10 mouse cellular contexts compared by ENCODE assay signal in genomic region chr2:120446373-120446772, GRCm38 (mm10). TPM values are rescaled to one million over a fixed set of nuclear protein-coding genes. Genes with fewer than 3 reads are reported as not detected.
DNase-seq lines count a peak whose midpoint lies in the region; ATAC-seq lines count a peak whose summit lies in the region.
"Had no signal": no experiment of that assay in that cellular context is flagged by ENCODE, and none has a peak within 500 bp of the region (broad histone marks: within the 10 kb centered on the region; RNA-seq: fewer than 3 reads in every experiment).

No protein-coding gene starts in this region.

- H3K27me3 ChIP-seq in liver, embryonic 12.5 days (replicated peaks) = no peaks in the 10 kb centered on the region
- H3K27me3 ChIP-seq: forebrain, embryonic 13.5 days had no signal

- peaks cover 23% of the 10 kb centered on the region for H3K4me1 ChIP-seq in liver, embryonic 12.5 days
- H3K4me1 ChIP-seq: forebrain, embryonic 13.5 days had no signal

- H3K27ac ChIP-seq in liver, embryonic 12.5 days = peak overlapping the region; percentile 73; the same call in 1 of the 2 replicates
- H3K27ac ChIP-seq: forebrain, embryonic 13.5 days had no signal

- no peaks in the 10 kb centered on the region for H3K36me3 ChIP-seq in liver, embryonic 12.5 days

- peak; percentile 99 for ATAC-seq in liver, embryonic 12.5 days
- ATAC-seq: forebrain, embryonic 13.5 days had no signal

- WGBS in liver, embryonic 12.5 days (ENCODE audit: insufficient replicate concordance) = 21% methylated on average over 10 of the region's 10 CpGs

- H3K4me2 ChIP-seq in liver, embryonic 12.5 days = peak overlapping the region; percentile 44
- H3K4me2 ChIP-seq: forebrain, embryonic 13.5 days had no signal

- H3K9ac ChIP-seq in liver, embryonic 12.5 days = 0 out of 2 replicates have a peak overlapping the region, but pooled peaks have one; percentile 35
- H3K9ac ChIP-seq: forebrain, embryonic 13.5 days had no signal

- peak; percentile 24 to 63 for DNase-seq in spleen, postnatal 4 days (ENCODE audit: low spot score in 2 of 2)
- DNase-seq in spleen, adult 12 weeks (ENCODE audit: low spot score) = no peak
- peak; percentile 2 for DNase-seq in embryo, embryonic 9.5 days (ENCODE audit: extremely low spot score)
- DNase-seq in thymus, postnatal 4 days = peak; percentile 33
- no peak for DNase-seq in adrenal gland, postnatal 36 days
- no peak for DNase-seq in cerebellum, adult 11-12 months
- DNase-seq: heart, adult 11 months; lung, postnatal 10 days had no signal

- H3K4me3 ChIP-seq in liver, embryonic 12.5 days = no peak overlapping the region
- H3K4me3 ChIP-seq: forebrain, embryonic 13.5 days had no signal

- H3K9me3 ChIP-seq in liver, embryonic 12.5 days (replicated peaks) = no peaks in the 10 kb centered on the region
- H3K9me3 ChIP-seq: forebrain, embryonic 13.5 days had no signal

RNA-seq across cellular contexts. Expression of gene Capn3, which starts 9.4 kb away (rescaled TPM):
- polyA plus RNA-seq in liver, embryonic 12.5 days (2016; fragmentation: Nextera tagmentation; extraction: Ambion mirVana) = 6.3 and 6.9 TPM in 2 replicates
- total RNA-seq in adrenal gland, postnatal 36 days (2021) = under 1 TPM in 1 of 2 experiments, not detected in 1; 0.56 TPM

RNA-seq across cellular contexts. Expression of gene Tmem87a, which starts 42.5 kb away (rescaled TPM):
- polyA plus RNA-seq in liver, embryonic 12.5 days (2016; fragmentation: Nextera tagmentation; extraction: Ambion mirVana) = 5.0 and 5.4 TPM in 2 replicates
- total RNA-seq in adrenal gland, postnatal 36 days (2021) = 10 to 100 TPM; 42.0 to 49.9 TPM

RNA-seq across cellular contexts. Expression of gene Ganc, which starts 42.7 kb away (rescaled TPM):
- polyA plus RNA-seq in liver, embryonic 12.5 days (2016; fragmentation: Nextera tagmentation; extraction: Ambion mirVana) = 5.0 and 7.3 TPM in 2 replicates
- total RNA-seq in adrenal gland, postnatal 36 days (2021) = 10 to 100 TPM; 25.9 to 37.3 TPM

Comparison
In these comparisons a context has a peak if more than half of its experiments do, and no peak if none do; other contexts are left out.
1. DNase-seq: peak in spleen, postnatal 4 days (2 of 2), embryo, embryonic 9.5 days (single experiment) and thymus, postnatal 4 days (single experiment); none in spleen, adult 12 weeks (single experiment), adrenal gland, postnatal 36 days (0 of 2) and cerebellum, adult 11-12 months (single experiment).